Mouse (Mus musculus): ENCODE data around the gene Tulp1. TPM values are rescaled to one million over a fixed set of nuclear protein-coding genes. Genes with fewer than 3 reads are reported as not detected.

The Tulp1 gene
- polyA plus RNA-seq, 1 experiment, result 0.11 TPM

- no peak overlapping the region for H3K27ac ChIP-seq (ENCODE audit: insufficient read depth, low read depth, low read length)
- TF ChIP-seq POLR2A (IDR thresholded peaks at IDR 0.05; ENCODE audit: low read depth, low read length) (no peak), CTCF (conservative IDR thresholded peaks at IDR 0.05; ENCODE audit: insufficient read depth, insufficient read length, low read depth, low read length) (no peak)
- no peak for DNase-seq
- H3K27me3 ChIP-seq (replicated peaks; ENCODE audit: control insufficient read depth, insufficient read depth, low read length), result no peaks in the 10 kb centered on the region
- peak overlapping the region; percentile 71 for H3K4me3 ChIP-seq (ENCODE audit: insufficient read depth, low read depth, low read length)
- 1% methylated on average over 11 of the region's 11 CpGs for WGBS
- H3K36me3 ChIP-seq (ENCODE audit: control insufficient read depth, insufficient read depth, low read length), result no peaks in the 10 kb centered on the region
- H3K4me1 ChIP-seq (ENCODE audit: control insufficient read depth, insufficient read depth, low read length), result peaks cover 6% of the 10 kb centered on the region; the same call in 1 of the 2 replicates
Observed at GRCm38 (mm10) chr17:28313880-28314225, 51.2 kb downstream of the Tulp1 start.

DNA sequence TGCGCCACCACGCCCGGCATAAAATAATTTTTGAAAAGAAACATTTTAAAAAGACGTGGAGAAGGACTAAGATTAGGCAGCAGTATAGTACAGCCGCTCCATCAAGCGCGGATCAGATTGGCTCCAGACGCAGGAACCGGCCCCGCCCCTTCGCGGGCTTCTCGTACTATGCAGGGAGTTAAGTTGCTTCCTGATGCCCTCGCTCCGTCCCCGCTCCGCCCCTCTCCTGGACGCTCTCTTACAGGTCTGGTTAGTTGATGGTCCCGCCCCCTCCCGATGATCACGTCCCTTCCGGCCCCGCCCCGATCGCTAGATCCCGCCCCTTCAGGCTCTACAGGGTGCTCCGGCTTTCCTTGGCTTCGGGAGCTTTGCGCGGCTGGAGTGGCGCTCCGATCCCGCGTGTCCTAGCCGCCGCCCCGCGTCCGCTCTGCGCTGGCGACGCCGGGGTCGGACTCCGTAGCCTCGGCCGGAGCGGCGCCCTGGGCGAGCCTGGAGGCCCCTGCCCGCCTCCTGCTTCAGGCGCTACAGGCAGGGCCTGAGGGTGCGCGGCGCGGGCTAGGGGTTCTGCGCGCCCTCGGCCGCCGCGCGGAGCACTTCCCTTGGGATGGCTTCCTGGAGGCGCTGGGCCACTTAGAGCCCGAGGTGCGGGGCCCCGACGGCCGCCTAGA is 51.7 kb downstream of the Tulp1 start, which contains the start of gene Fance:
TSS of gene Fance (plus strand) at position 308 of the 668 bp plus-strand sequence.
- Histone ChIP-seq H3K36me3 (ENCODE audit: control insufficient read depth, insufficient read depth, low read length) (no peaks in the 10 kb centered on the region), H3K4me1 (ENCODE audit: control insufficient read depth, insufficient read depth, low read length) (peaks cover 6% of the 10 kb centered on the region; the same call in 1 of the 2 replicates), H3K4me3 (ENCODE audit: insufficient read depth, low read depth, low read length) (peak within 1 kb of the TSS; percentile 71), H3K27me3 (replicated peaks; ENCODE audit: control insufficient read depth, insufficient read depth, low read length) (no peaks in the 10 kb centered on the region), H3K27ac (ENCODE audit: insufficient read depth, low read depth, low read length) (peak within 1 kb of the TSS; percentile 36)
- DNase-seq, result peak; percentile 99
- TF ChIP-seq POLR2A (IDR thresholded peaks at IDR 0.05; ENCODE audit: low read depth, low read length) (peak; percentile 60), CTCF (conservative IDR thresholded peaks at IDR 0.05; ENCODE audit: insufficient read depth, insufficient read length, low read depth, low read length) (no peak)
- WGBS, result under 1% methylated on average over 65 of the region's 69 CpGs

DNA sequence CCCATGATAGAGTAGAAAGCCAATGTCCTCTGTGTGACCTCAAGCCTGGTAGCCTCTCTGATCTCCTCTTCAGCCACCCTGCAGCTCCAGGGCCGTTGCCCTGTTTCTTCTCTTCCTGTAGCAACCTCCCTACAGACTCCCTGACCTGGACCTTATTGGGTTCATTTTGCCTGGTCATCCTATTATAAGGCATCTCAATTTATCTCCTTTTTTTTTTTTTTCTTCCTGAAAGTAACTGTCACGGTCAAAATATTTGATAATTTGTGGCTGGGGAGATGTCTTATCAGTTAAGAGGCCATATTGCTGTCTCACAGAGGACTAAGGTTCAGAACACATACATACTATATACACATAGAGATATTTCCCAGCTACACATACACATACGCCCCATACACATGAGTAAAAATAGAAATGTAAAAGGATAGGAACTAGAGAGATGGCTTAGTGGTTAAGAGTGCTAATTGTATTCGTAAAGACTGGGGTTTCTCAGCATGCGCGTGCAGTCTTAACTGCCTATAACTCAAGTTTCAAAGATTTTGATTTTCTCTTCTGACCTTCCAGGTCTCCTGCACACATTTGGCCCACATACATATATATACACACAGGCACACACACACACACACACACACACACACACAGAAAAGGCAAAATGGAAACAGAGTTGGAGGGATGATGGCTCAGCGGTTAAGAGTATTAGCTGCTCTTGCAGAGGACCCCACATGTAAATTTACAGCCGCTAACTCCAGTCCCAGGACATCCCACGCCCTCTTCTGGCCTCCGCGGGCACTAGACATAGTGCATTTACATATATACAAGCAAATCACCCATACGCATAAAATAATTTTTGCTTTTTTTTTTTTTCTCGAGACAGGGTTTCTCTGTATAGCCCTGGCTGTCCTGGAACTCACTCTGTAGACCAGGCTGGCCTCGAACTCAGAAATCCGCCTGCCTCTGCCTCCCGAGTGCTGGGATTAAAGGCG is 52.5 kb downstream of the Tulp1 start:
- no peak for DNase-seq
- TF ChIP-seq POLR2A (IDR thresholded peaks at IDR 0.05; ENCODE audit: low read depth, low read length) (no peak), CTCF (conservative IDR thresholded peaks at IDR 0.05; ENCODE audit: insufficient read depth, insufficient read length, low read depth, low read length) (no peak; the same call in 1 of the 2 replicates)
- 29% methylated on average over 17 of the region's 17 CpGs for WGBS
- H3K4me3 ChIP-seq (ENCODE audit: insufficient read depth, low read depth, low read length), result peak overlapping the region; percentile 19; the same call in 1 of the 2 replicates
- H3K36me3 ChIP-seq (ENCODE audit: control insufficient read depth, insufficient read depth, low read length), result no peaks in the 10 kb centered on the region
- H3K27ac ChIP-seq (ENCODE audit: insufficient read depth, low read depth, low read length), result no peak overlapping the region
- peaks cover 6% of the 10 kb centered on the region; the same call in 1 of the 2 replicates for H3K4me1 ChIP-seq (ENCODE audit: control insufficient read depth, insufficient read depth, low read length)
- H3K27me3 ChIP-seq (replicated peaks; ENCODE audit: control insufficient read depth, insufficient read depth, low read length), result no peaks in the 10 kb centered on the region

DNA sequence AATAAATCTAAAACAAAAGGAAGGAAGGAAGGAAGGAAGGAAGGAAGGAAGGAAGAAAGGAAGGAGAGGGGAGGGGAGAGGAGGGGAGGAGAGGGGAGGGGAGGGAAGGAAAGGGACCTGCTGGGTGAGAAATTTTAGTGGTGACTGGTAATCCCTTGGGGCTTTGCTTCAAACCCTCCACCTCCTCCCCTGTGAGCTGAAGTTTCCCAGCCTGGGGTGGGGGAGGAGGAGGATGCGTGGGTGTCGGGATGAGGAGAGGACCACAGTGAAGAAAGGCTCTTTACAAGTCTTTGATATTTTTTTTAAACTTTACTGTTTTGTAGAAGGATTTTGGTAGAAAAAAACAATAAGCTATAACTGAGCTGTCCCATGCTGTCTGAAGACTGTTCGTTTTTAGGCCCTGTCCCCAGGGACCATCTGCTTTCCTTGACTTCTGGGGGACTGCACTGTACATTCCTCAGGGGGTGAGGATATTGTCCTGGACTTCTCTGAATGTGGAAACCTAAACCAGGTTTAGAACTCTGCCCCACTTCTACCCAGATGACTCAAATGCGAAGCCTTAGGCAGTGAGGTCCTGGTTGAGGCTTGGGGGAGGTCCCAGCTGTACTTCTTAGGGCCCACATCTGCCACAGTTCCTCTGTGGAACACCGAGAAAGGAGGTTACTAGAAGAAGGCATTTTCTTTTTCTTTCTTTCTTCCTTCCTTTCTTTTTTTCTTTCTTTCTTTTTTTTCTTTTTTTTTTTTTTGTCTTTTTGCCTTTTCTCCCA is 53.5 kb downstream of the Tulp1 start:
- no peaks in the 10 kb centered on the region for H3K27me3 ChIP-seq (replicated peaks; ENCODE audit: control insufficient read depth, insufficient read depth, low read length)
- H3K27ac ChIP-seq (ENCODE audit: insufficient read depth, low read depth, low read length), result no peak overlapping the region
- H3K36me3 ChIP-seq (ENCODE audit: control insufficient read depth, insufficient read depth, low read length), result no peaks in the 10 kb centered on the region
- DNase-seq, result no peak
- TF ChIP-seq POLR2A (IDR thresholded peaks at IDR 0.05; ENCODE audit: low read depth, low read length) (no peak), CTCF (conservative IDR thresholded peaks at IDR 0.05; ENCODE audit: insufficient read depth, insufficient read length, low read depth, low read length) (no peak)
- peaks cover 6% of the 10 kb centered on the region; the same call in 1 of the 2 replicates for H3K4me1 ChIP-seq (ENCODE audit: control insufficient read depth, insufficient read depth, low read length)
- WGBS, result 79% methylated on average over 5 of the region's 5 CpGs
- no peak overlapping the region for H3K4me3 ChIP-seq (ENCODE audit: insufficient read depth, low read depth, low read length)

DNA sequence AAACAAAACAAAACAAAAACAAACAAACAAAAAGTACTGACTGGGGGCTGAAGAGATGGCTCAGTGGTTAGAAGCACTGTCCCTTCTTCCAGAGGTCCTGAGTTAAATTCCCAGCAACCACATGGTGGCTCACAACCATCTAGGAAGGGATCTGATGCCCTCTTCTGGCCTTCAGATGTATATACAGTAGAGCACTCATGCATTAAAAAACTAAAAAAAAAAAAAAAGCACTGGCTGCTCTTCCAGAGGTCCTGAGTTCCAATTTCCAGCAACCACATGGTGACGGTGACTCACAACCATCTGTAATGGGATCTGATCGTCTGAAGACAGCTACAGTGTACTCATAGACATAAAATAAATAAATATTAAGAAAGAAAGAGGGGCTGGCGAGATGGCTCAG is 54.2 kb downstream of the Tulp1 start:
- Histone ChIP-seq H3K4me3 (ENCODE audit: insufficient read depth, low read depth, low read length) (no peak overlapping the region), H3K27me3 (replicated peaks; ENCODE audit: control insufficient read depth, insufficient read depth, low read length) (no peaks in the 10 kb centered on the region), H3K4me1 (ENCODE audit: control insufficient read depth, insufficient read depth, low read length) (peaks cover 6% of the 10 kb centered on the region; the same call in 1 of the 2 replicates), H3K36me3 (ENCODE audit: control insufficient read depth, insufficient read depth, low read length) (no peaks in the 10 kb centered on the region), H3K27ac (ENCODE audit: insufficient read depth, low read depth, low read length) (no peak overlapping the region)
- TF ChIP-seq CTCF (conservative IDR thresholded peaks at IDR 0.05; ENCODE audit: insufficient read depth, insufficient read length, low read depth, low read length) (no peak), POLR2A (IDR thresholded peaks at IDR 0.05; ENCODE audit: low read depth, low read length) (no peak)
- no peak for DNase-seq
- WGBS, result 87% methylated on average over 3 of the region's 3 CpGs

DNA sequence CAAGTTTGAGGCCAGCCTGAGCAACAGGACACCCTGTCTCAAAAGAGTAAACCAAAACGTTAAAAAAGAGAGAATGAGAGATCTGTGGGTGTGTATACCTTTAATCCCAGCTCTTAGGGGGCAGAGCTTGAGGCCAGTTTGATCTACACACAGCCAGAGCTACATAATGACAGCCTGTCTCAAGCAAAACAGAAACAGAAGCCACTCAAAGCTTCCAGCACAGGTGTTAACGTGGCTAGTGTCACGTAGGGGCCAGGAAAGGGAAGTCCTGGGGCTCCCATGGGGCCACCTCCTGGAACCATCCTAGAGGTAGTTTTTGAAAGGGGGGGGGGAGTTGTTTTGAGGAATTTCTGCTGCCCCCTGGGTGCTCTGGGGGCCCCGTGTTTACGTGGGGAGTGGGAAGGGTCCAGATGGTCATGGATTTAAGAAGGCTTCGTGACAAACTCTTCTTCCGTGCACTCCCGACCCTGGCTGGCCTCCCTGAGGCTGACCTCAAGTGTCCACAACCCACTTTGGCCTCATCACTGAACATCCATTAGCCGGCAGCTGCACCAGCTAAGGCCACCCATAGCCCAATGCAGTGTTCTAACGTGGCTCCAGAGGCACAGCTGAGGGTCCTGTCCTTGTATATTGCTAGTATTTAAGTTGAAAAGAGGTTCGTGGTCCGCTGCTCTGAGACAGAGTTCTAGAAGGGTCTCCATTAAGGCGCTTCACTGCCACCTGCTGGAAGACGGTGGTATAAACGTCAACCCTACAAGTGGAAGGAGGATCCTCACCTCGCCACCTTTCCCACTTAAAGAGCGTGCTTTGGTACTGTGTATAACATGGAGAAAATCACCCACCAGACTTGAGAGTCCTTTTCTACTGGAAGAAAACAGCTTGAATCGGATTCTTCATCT is 56.5 kb downstream of the Tulp1 start:
- Histone ChIP-seq H3K4me1 (ENCODE audit: control insufficient read depth, insufficient read depth, low read length) (no peaks in the 10 kb centered on the region), H3K27me3 (replicated peaks; ENCODE audit: control insufficient read depth, insufficient read depth, low read length) (no peaks in the 10 kb centered on the region), H3K36me3 (ENCODE audit: control insufficient read depth, insufficient read depth, low read length) (no peaks in the 10 kb centered on the region), H3K27ac (ENCODE audit: insufficient read depth, low read depth, low read length) (no peak overlapping the region), H3K4me3 (ENCODE audit: insufficient read depth, low read depth, low read length) (no peak overlapping the region)
- 7% methylated on average over 18 of the region's 18 CpGs for WGBS
- no peak for TF ChIP-seq POLR2A (IDR thresholded peaks at IDR 0.05; ENCODE audit: low read depth, low read length)
- TF ChIP-seq CTCF (conservative IDR thresholded peaks at IDR 0.05; ENCODE audit: insufficient read depth, insufficient read length, low read depth, low read length), result peak; percentile 93
- DNase-seq, result peak; percentile 90

All from kidney, adult 2 months (tissue).